28 mouse cellular contexts compared by ENCODE assay signal in the genomic region with DNA sequence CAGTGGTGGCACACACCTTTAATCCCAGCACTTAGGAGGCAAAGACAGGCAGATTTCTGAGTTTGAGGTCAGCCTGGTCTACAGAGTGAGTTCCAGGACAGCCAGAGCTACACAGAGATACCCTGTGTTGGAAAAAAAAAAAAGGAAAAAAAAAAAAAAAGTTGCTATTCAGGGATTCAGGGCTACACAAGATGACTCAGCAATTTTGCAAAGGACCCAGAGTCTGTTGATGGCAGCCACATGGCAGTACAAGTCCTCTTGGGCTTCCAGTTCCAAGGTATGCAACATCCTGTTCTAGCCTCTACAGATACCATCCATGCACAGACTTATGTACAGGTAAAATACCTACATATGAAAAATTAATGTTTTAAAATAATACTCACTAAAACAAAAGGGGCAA.
"Had no signal": no experiment of that assay in that cellular context is flagged by ENCODE, and none has a peak within 500 bp of the region (broad histone marks: within the 10 kb centered on the region; RNA-seq: fewer than 3 reads in every experiment).

No protein-coding gene starts in this region.

- H3K9ac ChIP-seq: heart, embryonic 12.5 days; hindbrain, embryonic 12.5 days; hindbrain, embryonic 14.5 days; intestine, embryonic 15.5 days; limb, embryonic 12.5 days; liver, embryonic 13.5 days; liver, embryonic 15.5 days had no signal

- H3K4me3 ChIP-seq: gastrocnemius, adult 2 months; heart, embryonic 10.5 days; heart, embryonic 12.5 days; hindbrain, embryonic 10.5 days; hindbrain, embryonic 12.5 days; intestine, embryonic 15.5 days; limb, embryonic 10.5 days; limb, embryonic 12.5 days; liver, embryonic 13.5 days; liver, embryonic 15.5 days had no signal

- DNase-seq: gastrocnemius, adult 2 months; gastrocnemius, postnatal 10 days; gastrocnemius, postnatal 25 days; heart, adult 18-20 months; heart, postnatal 10 days; heart, postnatal 4 days; kidney, adult 18-20 months; kidney, adult 8-10 months; kidney, postnatal 10 days; kidney, postnatal 25 days; kidney, postnatal 4 days; layer of hippocampus, adult 9-11 months; layer of hippocampus, postnatal 36 days; liver; liver, embryonic 13.5 days had no signal

- ATAC-seq: hindbrain, embryonic 16.5 days; inflammation-experienced regulatory T-cells, adult 6 months; intestine, embryonic 15.5 days; intestine, postnatal 0 days had no signal

- H3K4me2 ChIP-seq: heart, embryonic 12.5 days; hindbrain, embryonic 12.5 days; hindbrain, embryonic 14.5 days; intestine, embryonic 15.5 days; limb, embryonic 12.5 days; liver, embryonic 11.5 days; liver, embryonic 13.5 days; liver, embryonic 15.5 days had no signal

- H3K36me3 ChIP-seq: heart, embryonic 10.5 days; heart, embryonic 12.5 days; hindbrain, embryonic 10.5 days; hindbrain, embryonic 12.5 days; intestine, embryonic 15.5 days; limb, embryonic 10.5 days; limb, embryonic 12.5 days; liver, embryonic 13.5 days; liver, embryonic 15.5 days had no signal

- H3K9me3 ChIP-seq: heart, embryonic 10.5 days; heart, embryonic 12.5 days; hindbrain, embryonic 10.5 days; hindbrain, embryonic 12.5 days; intestine, embryonic 15.5 days; limb, embryonic 10.5 days; limb, embryonic 12.5 days; liver, embryonic 13.5 days; liver, embryonic 15.5 days had no signal

- H3K4me1 ChIP-seq: heart, embryonic 10.5 days; heart, embryonic 12.5 days; hindbrain, embryonic 10.5 days; hindbrain, embryonic 12.5 days; intestine, embryonic 15.5 days; limb, embryonic 10.5 days; limb, embryonic 12.5 days; liver, embryonic 13.5 days; liver, embryonic 15.5 days had no signal

- H3K27me3 ChIP-seq: heart, embryonic 12.5 days; hindbrain, embryonic 12.5 days; intestine, embryonic 15.5 days; limb, embryonic 12.5 days; liver, embryonic 13.5 days; liver, embryonic 15.5 days had no signal

- H3K27ac ChIP-seq: gastrocnemius, adult 2 months; heart, embryonic 10.5 days; hindbrain, embryonic 10.5 days; hindbrain, embryonic 12.5 days; hindbrain, embryonic 14.5 days; intestine, embryonic 15.5 days; limb, embryonic 10.5 days; limb, embryonic 12.5 days; liver, embryonic 13.5 days; liver, embryonic 15.5 days had no signal
